Mouse (Mus musculus): Measurements from ENCODE around the gene Abhd6. TPM values are rescaled to one million over a fixed set of nuclear protein-coding genes. Genes with fewer than 3 reads are reported as not detected.

Abhd6 gene
- total RNA-seq, 2 experiments from 2014 or later = 2.8 TPM

GRCm38 (mm10) chr14:8062537-8063301 lies 60.0 kb downstream of the Abhd6 start:
- DNase-seq = no peak

- no peak for DNase-seq
These were observed 61.4 kb downstream of the Abhd6 start for GRCm38 (mm10) chr14:8063835-8064785.

DNA sequence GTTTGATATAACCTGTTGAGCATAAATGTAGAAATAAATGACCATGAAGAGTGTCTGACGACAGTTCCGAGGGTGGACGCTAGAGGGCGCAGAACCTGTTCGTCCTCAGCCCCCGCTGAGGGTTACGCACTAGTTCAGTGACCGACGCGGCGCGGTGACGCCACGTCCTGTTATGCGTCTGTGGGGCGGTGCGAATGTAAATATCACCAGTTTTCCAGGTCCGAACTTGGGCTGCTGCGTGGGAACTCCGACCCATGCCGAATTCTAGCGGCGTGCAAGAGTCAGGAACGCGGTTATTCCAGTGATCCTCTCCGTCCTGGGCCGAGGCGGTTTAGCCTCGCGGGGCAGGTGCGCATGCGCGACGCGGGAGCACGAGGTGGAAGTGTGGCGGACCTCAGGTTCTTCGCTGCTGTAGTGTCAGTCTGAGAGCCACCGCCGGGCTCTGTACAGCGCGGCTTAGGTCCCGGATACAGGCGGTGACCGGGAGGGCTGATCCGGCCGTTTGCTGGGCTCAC lies 77.5 kb downstream of the Abhd6 start, which contains the start of gene Rpp14:
Gene Rpp14, plus strand, starts transcription at position 203 of the 515 bp plus-strand sequence.
- peak; percentile 97 for DNase-seq

DNA sequence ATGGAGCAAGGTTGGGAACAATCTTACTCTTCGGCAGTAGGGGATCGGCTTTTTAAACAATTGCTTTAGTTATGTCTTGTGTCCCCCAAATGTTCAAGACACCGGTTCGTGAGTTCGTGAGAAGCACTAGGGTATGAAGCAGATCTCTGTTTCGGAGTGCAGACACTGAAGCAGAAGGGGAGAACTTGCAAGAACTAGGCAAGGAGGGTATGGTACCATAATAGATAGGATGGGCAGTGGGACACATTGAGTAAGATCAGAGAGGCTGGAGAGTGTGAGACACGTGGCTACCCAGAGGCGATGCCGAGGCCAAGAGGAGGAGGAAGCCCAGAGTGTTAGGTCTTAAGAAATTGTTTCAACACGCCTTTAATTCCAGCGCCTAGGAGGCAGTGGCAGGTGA lies 78.0 kb downstream of the Abhd6 start:
- no peak for DNase-seq

GRCm38 (mm10) chr14:8082949-8083348 lies 80.2 kb downstream of the Abhd6 start:
- DNase-seq = no peak

DNA sequence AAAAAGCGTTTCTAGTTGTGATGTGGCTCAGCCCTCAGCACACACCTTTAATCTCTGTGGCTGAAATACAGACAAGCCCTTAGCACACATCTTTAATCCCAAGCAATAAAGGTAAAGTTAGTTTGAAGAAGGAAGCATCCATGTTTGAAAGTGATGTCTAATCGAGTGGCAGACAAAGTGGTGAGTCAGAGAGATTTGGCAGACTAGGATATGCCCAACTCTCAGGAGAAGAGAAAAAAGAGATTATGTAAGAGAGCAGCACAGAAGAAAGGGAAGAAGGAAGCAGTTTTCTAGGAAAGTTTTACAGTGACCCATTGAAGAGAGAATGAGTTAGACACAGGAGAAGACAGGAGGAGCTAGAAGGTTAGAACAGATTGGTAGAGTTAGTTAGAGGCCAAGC lies 86.3 kb downstream of the Abhd6 start:
- no peak for DNase-seq

- no peak for DNase-seq
These were observed 89.9 kb downstream of the Abhd6 start for GRCm38 (mm10) chr14:8092573-8092972.

- no peak for DNase-seq
These were observed 90.7 kb downstream of the Abhd6 start for GRCm38 (mm10) chr14:8093427-8093826.

GRCm38 (mm10) chr14:8094931-8095561 lies 92.3 kb downstream of the Abhd6 start:
- DNase-seq = no peak

DNA sequence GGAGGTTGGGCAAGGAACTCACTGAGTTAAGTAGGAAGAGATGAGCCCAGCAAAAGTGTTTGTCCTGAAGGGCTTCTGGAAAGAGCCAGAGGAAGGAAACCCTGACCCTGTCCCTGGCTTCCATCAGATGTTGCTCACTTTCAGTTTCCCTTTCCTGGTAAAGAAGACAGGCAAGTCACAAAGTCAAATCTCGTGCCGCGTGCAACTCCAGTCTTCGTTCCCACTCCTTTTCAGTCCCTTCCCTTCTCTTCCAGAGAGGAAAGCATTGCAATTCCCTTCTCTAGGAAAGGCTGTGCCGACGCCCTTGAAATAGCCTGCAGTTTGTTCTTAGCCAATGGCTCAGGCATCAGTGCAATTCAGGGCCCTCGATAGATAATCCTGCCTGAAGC lies 92.9 kb downstream of the Abhd6 start:
- no peak for DNase-seq

DNA sequence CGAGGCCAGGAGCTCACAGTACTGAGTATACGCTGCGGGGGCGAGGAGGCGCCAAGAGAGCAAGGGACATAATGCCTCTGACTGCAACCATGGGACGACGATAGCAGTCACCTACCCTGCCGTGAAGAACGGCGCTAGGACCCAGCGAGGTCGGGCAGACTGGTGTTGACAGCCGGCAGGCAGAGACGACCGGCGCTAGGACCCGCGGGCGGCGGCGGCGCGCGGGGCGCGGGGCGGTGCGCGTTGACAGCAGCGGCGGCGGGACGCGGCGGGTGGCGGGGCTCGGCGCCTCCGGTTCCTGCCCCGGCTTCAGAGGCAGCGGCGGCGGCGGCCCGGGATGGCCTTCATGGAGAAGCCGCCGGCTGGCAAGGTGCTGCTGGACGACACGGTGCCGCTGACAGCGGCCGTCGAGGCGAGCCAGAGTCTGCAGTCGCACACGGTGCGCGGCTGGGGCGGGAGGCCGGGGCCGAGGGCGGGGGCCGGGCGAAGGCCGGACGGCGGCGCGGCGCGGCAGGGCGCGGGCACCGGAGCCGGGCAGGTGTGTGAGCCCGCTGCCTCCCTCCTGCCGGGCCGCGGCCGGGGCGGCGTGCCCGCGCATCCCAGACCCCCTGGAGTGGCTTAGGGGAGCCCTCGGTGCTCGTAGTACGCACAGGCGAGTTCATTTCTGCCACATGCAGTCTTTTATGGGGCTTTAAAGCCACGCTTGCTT lies 95.4 kb downstream of the Abhd6 start, which contains the start of gene Pxk:
Gene Pxk, plus strand, starts transcription at position 234 of the 709 bp plus-strand sequence.
- DNase-seq = peak; percentile 89

GRCm38 (mm10) chr14:8098687-8098995 lies 95.9 kb downstream of the Abhd6 start:
- DNase-seq = no peak

DNA sequence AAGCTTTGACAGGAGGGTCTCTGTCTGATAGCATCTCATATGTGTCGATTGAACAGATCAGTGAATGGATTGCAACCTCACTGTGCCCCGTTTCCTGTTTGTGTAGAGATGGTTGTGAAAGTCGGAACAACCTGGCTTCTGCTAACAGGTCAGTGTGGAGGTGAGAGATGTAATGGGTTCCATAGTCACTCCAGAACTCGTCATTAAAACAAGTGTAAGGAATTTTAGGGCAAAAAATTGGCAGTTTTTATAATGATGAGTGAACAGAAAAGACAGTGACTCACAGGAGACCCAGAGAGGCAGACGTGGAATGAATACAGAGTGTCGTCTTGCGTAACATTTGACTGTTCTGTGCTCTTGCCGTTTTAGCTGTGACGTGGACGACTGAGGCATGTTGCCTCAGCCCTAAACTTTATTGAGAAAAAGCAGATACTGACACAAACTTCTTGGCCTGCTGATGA lies 96.9 kb downstream of the Abhd6 start:
- no peak for DNase-seq

- no peak for DNase-seq
These were observed 99.2 kb downstream of the Abhd6 start for GRCm38 (mm10) chr14:8101886-8102285.

DNA sequence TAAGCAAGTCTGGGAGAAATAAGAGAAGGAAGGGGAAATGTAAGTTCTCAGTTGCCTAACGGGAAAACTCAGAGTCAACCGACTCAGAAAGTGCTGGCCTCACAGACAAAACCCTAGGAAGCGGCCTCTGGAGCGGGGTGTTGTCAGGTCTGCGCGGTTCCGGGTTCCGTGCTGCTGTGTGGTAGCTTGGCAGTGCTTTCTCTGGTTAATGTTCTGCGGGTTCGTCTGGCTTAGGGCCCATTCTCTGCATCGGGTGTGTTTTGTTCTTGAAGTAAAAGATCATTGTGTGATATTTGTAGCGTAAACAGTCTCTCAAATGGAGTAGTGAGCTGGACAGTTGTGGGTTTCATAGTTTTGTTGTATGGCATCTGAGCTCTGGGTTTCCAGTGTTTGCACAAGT lies 100.0 kb downstream of the Abhd6 start:
- no peak for DNase-seq

Other genes starting within 250 kb of the Abhd6 start
- gene Gm26661, start 211.3 kb upstream of the Abhd6 start, total RNA-seq (2021) = not detected
- 10 to 100 TPM; 29.5 to 30.8 TPM for gene Flnb, start 184.9 kb upstream of the Abhd6 start, total RNA-seq (2021)
- not detected for gene Gm45521, start 45.6 kb upstream of the Abhd6 start, total RNA-seq (2021)
- under 1 TPM; 0.05 to 0.11 TPM for gene Dnase1l3, start 8.3 kb upstream of the Abhd6 start, total RNA-seq (2021)
- gene Rpp14, start 77.5 kb downstream of the Abhd6 start, total RNA-seq (2021) = 10 to 100 TPM; 21.4 to 22.7 TPM
- 10 to 100 TPM; 12.4 to 15.2 TPM for gene Pxk, start 95.3 kb downstream of the Abhd6 start, total RNA-seq (2021)
- gene Pdhb, start 170.1 kb downstream of the Abhd6 start, total RNA-seq (2021) = 100 to 1,000 TPM; 310 to 359 TPM
- gene Kctd6, start 211.2 kb downstream of the Abhd6 start, total RNA-seq (2021) = 1 to 10 TPM; 8.8 to 9.3 TPM

All from gastrocnemius, postnatal 10 days (tissue).